Mouse (Mus musculus): ENCODE results near the gene Sept12. TPM values are rescaled to one million over a fixed set of nuclear protein-coding genes. Genes with fewer than 3 reads are reported as not detected.

Sept12 gene
- polyA plus RNA-seq, 1 experiment from 2014 or later, result not detected

GRCm38 (mm10) chr16:4945415-4945814 is 52.2 kb downstream of the Sept12 start:
- Histone ChIP-seq H3K27me3 (replicated peaks) (no peaks in the 10 kb centered on the region), H3K36me3 (peaks cover 79% of the 10 kb centered on the region), H3K9me3 (no peaks in the 10 kb centered on the region), H3K4me2 (replicated peaks) (no peak overlapping the region), H3K9ac (no peak overlapping the region), H3K4me1 (peaks cover 1% of the 10 kb centered on the region), H3K4me3 (no peak overlapping the region), H3K27ac (no peak overlapping the region)
- 78% methylated on average over 4 of the region's 4 CpGs for WGBS
- ATAC-seq (ENCODE audit: low FRiP score, low read depth), result no peak

DNA sequence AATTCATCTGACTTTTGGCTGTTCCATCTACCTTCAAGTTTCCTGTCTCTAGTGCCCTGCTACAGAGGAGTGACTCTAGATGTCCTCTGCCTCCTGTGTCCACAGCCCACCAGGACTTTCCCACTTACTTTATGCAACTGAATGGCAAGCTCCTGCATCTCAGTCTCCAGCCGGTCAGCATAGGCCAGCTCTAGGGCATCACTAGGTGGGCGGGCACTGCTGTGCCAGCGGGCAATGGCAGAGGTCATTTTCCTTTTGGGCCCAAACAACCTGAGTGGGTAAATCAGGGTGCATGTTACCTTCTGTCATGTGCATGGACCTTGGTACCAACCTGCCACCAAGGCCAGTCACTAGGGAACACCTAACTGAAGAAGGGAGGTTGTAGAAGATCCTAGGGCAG is 54.2 kb downstream of the Sept12 start:
- Histone ChIP-seq H3K9me3 (no peaks in the 10 kb centered on the region), H3K9ac (no peak overlapping the region), H3K4me1 (peaks cover 13% of the 10 kb centered on the region), H3K27ac (no peak overlapping the region), H3K27me3 (replicated peaks) (no peaks in the 10 kb centered on the region), H3K4me3 (no peak overlapping the region), H3K36me3 (peaks cover 70% of the 10 kb centered on the region), H3K4me2 (replicated peaks) (no peak overlapping the region)
- WGBS, result 98% methylated on average over 3 of the region's 3 CpGs
- ATAC-seq (ENCODE audit: low FRiP score, low read depth), result no peak

DNA sequence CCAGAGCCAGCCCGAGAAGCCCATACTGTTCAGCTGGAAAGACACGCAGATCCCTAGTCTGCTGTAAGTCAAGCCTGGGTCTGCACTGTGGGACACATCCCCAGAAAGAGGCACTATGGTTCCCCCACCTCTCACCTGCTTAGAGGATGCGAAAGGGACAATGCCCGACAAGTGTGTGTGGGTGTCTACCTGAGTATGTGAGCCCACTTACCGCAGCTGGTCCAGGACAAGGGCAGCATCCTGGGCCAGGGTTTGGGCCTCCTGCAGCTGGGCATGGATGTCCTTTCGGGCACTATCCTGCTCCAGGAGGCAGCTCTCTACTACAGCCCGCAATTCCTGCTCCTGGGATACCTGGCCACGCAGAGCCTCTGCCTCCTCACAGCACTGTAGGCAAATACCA is 54.8 kb downstream of the Sept12 start:
- ATAC-seq (ENCODE audit: low FRiP score, low read depth), result no peak
- 91% methylated on average over 8 of the region's 8 CpGs for WGBS
- H3K4me2 ChIP-seq (replicated peaks), result no peak overlapping the region
- H3K36me3 ChIP-seq, result peaks cover 65% of the 10 kb centered on the region
- H3K4me1 ChIP-seq, result peaks cover 13% of the 10 kb centered on the region
- no peak overlapping the region for H3K9ac ChIP-seq
- no peak overlapping the region for H3K4me3 ChIP-seq
- no peaks in the 10 kb centered on the region for H3K27me3 ChIP-seq (replicated peaks)
- no peak overlapping the region for H3K27ac ChIP-seq
- no peaks in the 10 kb centered on the region for H3K9me3 ChIP-seq

GRCm38 (mm10) chr16:4941016-4941415 is 56.6 kb downstream of the Sept12 start:
- no peak overlapping the region for H3K4me2 ChIP-seq (replicated peaks)
- H3K27ac ChIP-seq, result no peak overlapping the region
- no peaks in the 10 kb centered on the region for H3K9me3 ChIP-seq
- H3K4me3 ChIP-seq, result no peak overlapping the region
- peaks cover 13% of the 10 kb centered on the region for H3K4me1 ChIP-seq
- no peaks in the 10 kb centered on the region for H3K27me3 ChIP-seq (replicated peaks)
- H3K9ac ChIP-seq, result no peak overlapping the region
- ATAC-seq (ENCODE audit: low FRiP score, low read depth), result no peak
- H3K36me3 ChIP-seq, result peaks cover 65% of the 10 kb centered on the region

DNA sequence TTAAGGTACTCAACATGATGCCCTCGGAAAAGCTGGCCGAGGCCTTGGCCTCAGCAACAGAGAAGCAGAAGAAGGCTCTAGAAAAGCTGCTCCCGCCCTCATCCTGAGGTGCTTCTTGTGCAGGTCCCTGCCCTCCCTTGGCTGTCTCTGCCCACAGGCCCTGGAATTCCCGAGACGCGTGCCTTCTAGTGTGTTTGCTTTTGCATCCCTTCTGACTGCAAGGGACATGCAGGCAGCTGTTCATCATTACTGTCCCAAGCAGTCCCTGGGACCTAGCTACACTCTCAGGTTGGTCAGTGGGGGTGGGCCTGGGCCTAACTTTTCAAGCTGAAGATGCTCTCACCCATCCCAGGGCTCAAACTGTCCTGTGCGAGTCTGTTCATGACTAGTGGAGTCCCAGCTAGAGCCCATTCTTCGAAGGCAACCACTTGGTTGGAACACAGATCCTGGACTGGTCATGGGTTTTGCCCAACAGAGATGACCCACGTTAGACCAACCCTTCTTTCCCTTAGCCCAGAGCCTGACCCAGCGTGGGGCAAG is 57.3 kb downstream of the Sept12 start:
- H3K9me3 ChIP-seq, result no peaks in the 10 kb centered on the region
- no peak for ATAC-seq (ENCODE audit: low FRiP score, low read depth)
- H3K27me3 ChIP-seq (replicated peaks), result no peaks in the 10 kb centered on the region
- H3K27ac ChIP-seq, result no peak overlapping the region
- H3K4me3 ChIP-seq, result no peak overlapping the region
- peaks cover 13% of the 10 kb centered on the region for H3K4me1 ChIP-seq
- peak overlapping the region; percentile 98 for H3K4me2 ChIP-seq (replicated peaks)
- H3K36me3 ChIP-seq, result peaks cover 66% of the 10 kb centered on the region
- H3K9ac ChIP-seq, result peak overlapping the region; percentile 85; the same call in 1 of the 2 replicates
- WGBS, result 94% methylated on average over 10 of the region's 10 CpGs

GRCm38 (mm10) chr16:4939412-4939811 is 58.2 kb downstream of the Sept12 start:
- H3K27ac ChIP-seq, result peak overlapping the region; percentile 65; the same call in 1 of the 2 replicates
- peak overlapping the region; percentile 85 for H3K9ac ChIP-seq
- H3K27me3 ChIP-seq (replicated peaks), result no peaks in the 10 kb centered on the region
- H3K4me2 ChIP-seq (replicated peaks), result peak overlapping the region; percentile 98
- 2% methylated on average over 16 of the region's 16 CpGs for whole genome bisulfite sequencing
- peak overlapping the region; percentile 86 for H3K4me3 ChIP-seq
- peak; percentile 64 for ATAC-seq (ENCODE audit: low FRiP score, low read depth)
- no peaks in the 10 kb centered on the region for H3K9me3 ChIP-seq
- peaks cover 13% of the 10 kb centered on the region for H3K4me1 ChIP-seq
- peaks cover 73% of the 10 kb centered on the region for H3K36me3 ChIP-seq

DNA sequence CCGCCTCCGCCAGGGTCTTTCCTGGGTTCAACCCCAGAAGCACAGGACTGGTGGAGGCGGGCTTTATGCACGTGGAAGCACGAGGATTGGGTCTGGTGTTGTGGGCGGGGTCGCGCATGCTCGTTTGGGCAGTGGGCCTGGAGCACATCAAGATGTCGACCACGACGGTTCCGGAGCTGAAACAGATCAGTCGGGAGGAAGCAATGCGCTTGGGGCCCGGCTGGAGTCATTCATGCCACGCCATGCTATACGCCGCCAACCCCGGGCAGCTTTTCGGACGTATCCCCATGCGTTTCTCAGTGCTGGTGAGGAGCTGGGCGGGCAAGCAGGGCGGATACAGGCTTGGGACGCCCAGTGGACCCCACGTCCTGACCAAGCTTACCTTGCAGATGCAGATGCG is 58.7 kb downstream of the Sept12 start:
- peak; percentile 95 for ATAC-seq (ENCODE audit: low FRiP score, low read depth)
- peaks cover 75% of the 10 kb centered on the region for H3K36me3 ChIP-seq
- H3K4me3 ChIP-seq, result peak overlapping the region; percentile 86
- peak overlapping the region; percentile 98 for H3K4me2 ChIP-seq (replicated peaks)
- H3K27me3 ChIP-seq (replicated peaks), result no peaks in the 10 kb centered on the region
- H3K4me1 ChIP-seq, result peaks cover 13% of the 10 kb centered on the region
- under 1% methylated on average over 28 of the region's 28 CpGs for WGBS
- peak overlapping the region; percentile 85 for H3K9ac ChIP-seq
- H3K9me3 ChIP-seq, result no peaks in the 10 kb centered on the region
- peak overlapping the region; percentile 65; the same call in 1 of the 2 replicates for H3K27ac ChIP-seq

DNA sequence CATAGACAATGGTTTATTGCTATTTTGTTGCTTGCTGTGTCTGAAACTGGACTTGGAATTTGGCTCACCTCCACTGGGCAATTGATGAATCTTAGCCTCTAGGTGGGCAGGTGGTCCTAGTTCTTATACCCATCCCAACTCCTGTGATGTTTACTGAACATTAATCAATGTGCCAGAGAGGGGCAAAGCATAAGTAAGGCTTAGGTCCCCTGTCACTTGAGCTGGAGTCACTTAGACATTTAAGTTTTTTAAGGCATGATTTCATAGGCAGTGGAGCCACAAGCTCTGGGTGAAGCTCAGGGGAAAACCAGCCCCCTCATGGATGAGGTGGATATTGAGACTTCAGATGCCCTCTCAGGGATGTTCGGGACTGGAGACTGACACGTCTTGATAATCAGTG is 59.2 kb downstream of the Sept12 start, which contains the start of gene Nudt16l1:
Gene Nudt16l1, plus strand, starts transcription at position 301 of the 400 bp plus-strand sequence.
- H3K9me3 ChIP-seq, result no peaks in the 10 kb centered on the region
- peak within 1 kb of the TSS; percentile 85 for H3K9ac ChIP-seq
- no peak for ATAC-seq (ENCODE audit: low FRiP score, low read depth)
- peak within 1 kb of the TSS; percentile 65; the same call in 1 of the 2 replicates for H3K27ac ChIP-seq
- H3K27me3 ChIP-seq (replicated peaks), result no peaks in the 10 kb centered on the region
- peak within 1 kb of the TSS; percentile 86 for H3K4me3 ChIP-seq
- H3K36me3 ChIP-seq, result peaks cover 73% of the 10 kb centered on the region
- H3K4me2 ChIP-seq (replicated peaks), result peak within 1 kb of the TSS; percentile 98
- 11% methylated on average over 2 of the region's 2 CpGs for WGBS
- peaks cover 13% of the 10 kb centered on the region for H3K4me1 ChIP-seq

DNA sequence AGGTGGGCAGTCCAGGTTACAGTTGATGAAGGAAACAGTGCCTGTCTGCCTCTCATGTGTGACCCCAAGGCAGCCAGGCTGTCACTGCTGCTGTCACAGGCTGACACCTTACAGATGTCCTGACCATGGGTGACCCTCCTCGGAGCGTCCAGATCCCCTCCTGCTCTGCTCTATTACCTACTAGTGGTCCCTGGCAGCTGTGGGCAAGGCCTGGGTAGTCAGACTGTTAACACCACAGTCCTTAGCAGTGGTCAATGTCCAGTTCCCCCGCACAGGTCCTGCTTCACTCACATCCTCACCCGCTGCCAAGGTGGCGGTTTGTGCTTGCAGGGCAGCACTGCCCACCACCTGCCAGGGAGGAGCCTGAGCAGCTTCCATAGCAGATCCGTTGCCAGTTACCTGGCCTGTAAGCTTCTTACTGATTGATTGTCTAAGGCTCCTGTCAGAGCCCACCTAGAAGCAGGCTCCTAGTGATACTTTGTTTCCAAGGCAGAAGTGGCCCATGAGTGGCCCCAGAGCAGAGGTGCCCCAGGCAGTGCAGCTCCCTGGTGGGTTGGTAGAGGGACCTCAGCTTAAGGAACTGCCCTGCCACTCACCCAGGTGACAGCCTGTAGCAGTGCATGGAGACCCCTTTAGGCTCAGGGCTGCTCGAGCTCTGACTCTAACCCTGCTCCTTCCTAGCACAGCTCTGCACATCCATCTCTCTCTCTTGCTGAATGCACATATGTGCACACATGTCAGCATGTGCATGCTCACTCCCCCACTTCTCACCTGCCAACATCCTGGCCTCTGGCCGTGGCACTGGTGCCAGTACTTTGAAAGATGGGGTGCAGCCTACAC is 60.1 kb downstream of the Sept12 start:
- H3K9me3 ChIP-seq, result no peaks in the 10 kb centered on the region
- no peak overlapping the region for H3K9ac ChIP-seq
- H3K27me3 ChIP-seq (replicated peaks), result no peaks in the 10 kb centered on the region
- H3K36me3 ChIP-seq, result peaks cover 74% of the 10 kb centered on the region
- ATAC-seq (ENCODE audit: low FRiP score, low read depth), result no peak
- WGBS, result 88% methylated on average over 8 of the region's 8 CpGs
- no peak overlapping the region for H3K27ac ChIP-seq
- peaks cover 13% of the 10 kb centered on the region for H3K4me1 ChIP-seq
- H3K4me3 ChIP-seq, result no peak overlapping the region
- no peak overlapping the region; the same call in 1 of the 2 replicates for H3K4me2 ChIP-seq (replicated peaks)

Other genes with a start within 250 kb of the Sept12 start
- 97.0 and 102 TPM in 2 replicates for gene Cdip1, start 207.6 kb downstream of the Sept12 start, polyA plus RNA-seq (2016; fragmentation: Nextera tagmentation; extraction: Ambion mirVana)
- gene 4930562C15Rik, start 162.4 kb downstream of the Sept12 start, polyA plus RNA-seq (2016; fragmentation: Nextera tagmentation; extraction: Ambion mirVana), result 0.27 and 0.51 TPM in 2 replicates
- gene Ubald1, start 117.5 kb downstream of the Sept12 start, polyA plus RNA-seq (2016; fragmentation: Nextera tagmentation; extraction: Ambion mirVana), result 41.9 and 45.0 TPM in 2 replicates
- gene Mgrn1, start 111.6 kb downstream of the Sept12 start, polyA plus RNA-seq (2016; fragmentation: Nextera tagmentation; extraction: Ambion mirVana), result 92.5 and 93.3 TPM in 2 replicates
- gene Nudt16l1, start 59.1 kb downstream of the Sept12 start, polyA plus RNA-seq (2016; fragmentation: Nextera tagmentation; extraction: Ambion mirVana), result 124 and 125 TPM in 2 replicates
- 60.3 and 66.5 TPM in 2 replicates for gene Anks3, start 33.6 kb downstream of the Sept12 start, polyA plus RNA-seq (2016; fragmentation: Nextera tagmentation; extraction: Ambion mirVana)
- 1.1 TPM in 1 of 2 replicates, not detected in the other for gene Smim22, start 9.4 kb upstream of the Sept12 start, polyA plus RNA-seq (2016; fragmentation: Nextera tagmentation; extraction: Ambion mirVana)
- 121 and 124 TPM in 2 replicates for gene Rogdi, start 15.7 kb upstream of the Sept12 start, polyA plus RNA-seq (2016; fragmentation: Nextera tagmentation; extraction: Ambion mirVana)
- 217 and 234 TPM in 2 replicates for gene Glyr1, start 52.0 kb upstream of the Sept12 start, polyA plus RNA-seq (2016; fragmentation: Nextera tagmentation; extraction: Ambion mirVana)
- gene Ubn1, start 52.2 kb upstream of the Sept12 start, polyA plus RNA-seq (2016; fragmentation: Nextera tagmentation; extraction: Ambion mirVana), result 25.2 and 25.5 TPM in 2 replicates
- gene Ppl, start 134.6 kb upstream of the Sept12 start, polyA plus RNA-seq (2016; fragmentation: Nextera tagmentation; extraction: Ambion mirVana), result 0.78 and 0.80 TPM in 2 replicates
- 1.1 and 1.2 TPM in 2 replicates for gene Sec14l5, start 149.3 kb upstream of the Sept12 start, polyA plus RNA-seq (2016; fragmentation: Nextera tagmentation; extraction: Ambion mirVana)
- gene Nagpa, start 206.2 kb upstream of the Sept12 start, polyA plus RNA-seq (2016; fragmentation: Nextera tagmentation; extraction: Ambion mirVana), result 12.2 and 12.6 TPM in 2 replicates
- 5.9 and 6.2 TPM in 2 replicates for gene AU021092, start 224.4 kb upstream of the Sept12 start, polyA plus RNA-seq (2016; fragmentation: Nextera tagmentation; extraction: Ambion mirVana)
- gene Alg1, start 235.8 kb upstream of the Sept12 start, polyA plus RNA-seq (2016; fragmentation: Nextera tagmentation; extraction: Ambion mirVana), result 33.4 and 33.7 TPM in 2 replicates